In the genomic region with DNA sequence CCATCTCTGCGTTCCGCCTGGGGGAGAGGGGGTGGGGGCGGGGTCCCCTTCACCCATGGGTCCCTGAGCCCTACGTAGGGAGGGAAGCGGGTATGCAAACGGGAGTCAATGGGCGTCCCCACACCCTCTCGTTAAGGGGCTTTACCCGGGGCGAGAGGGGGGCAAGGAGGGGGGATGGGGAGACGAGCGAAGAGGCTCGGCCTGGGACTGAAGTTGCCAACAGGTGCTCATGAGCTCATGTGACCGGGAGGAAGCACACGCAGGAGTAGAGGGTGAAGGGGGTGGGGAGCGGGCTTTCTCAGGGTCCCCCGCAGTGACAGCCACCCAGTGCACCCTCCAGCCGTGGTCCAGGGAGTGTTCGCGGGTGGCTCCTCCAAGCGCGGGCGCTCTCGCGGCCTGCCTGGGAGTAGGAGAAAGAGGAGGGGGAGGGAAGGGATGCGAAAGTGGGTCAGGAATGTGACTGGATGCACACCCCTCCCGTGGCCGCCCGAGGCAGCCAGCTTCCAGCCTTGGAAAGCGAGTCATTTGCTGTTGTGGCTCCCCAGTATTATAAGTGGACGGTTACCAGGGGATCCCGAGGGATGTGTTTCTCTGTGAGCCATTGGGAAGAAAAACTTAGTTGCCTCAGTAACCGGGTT, we compare ENCODE assay signal across 8 mouse cellular contexts. TPM values are rescaled to one million over a fixed set of nuclear protein-coding genes. Genes with fewer than 3 reads are reported as not detected.
DNase-seq lines count a peak whose midpoint lies in the region; ATAC-seq and TF ChIP-seq lines count a peak whose summit lies in the region.

No protein-coding gene starts in this region.

- H3ac ChIP-seq in C2C12 (ENCODE audit: control insufficient read depth, insufficient read length, low read depth): peak overlapping the region; percentile 39

- H3K4me2 ChIP-seq in heart, embryonic 15.5 days: peak overlapping the region; percentile 100
- peak overlapping the region; percentile 89 for H3K4me2 ChIP-seq in liver, postnatal 0 days (ENCODE audit: low read depth, low read length)
- peak overlapping the region; percentile 100 for H3K4me2 ChIP-seq in neural tube, embryonic 11.5 days (ENCODE audit: low read depth)

- no peak for TF ChIP-seq CTCF in C2C12 (IDR thresholded peaks at IDR 0.05; ENCODE audit: control insufficient read depth, insufficient read depth, insufficient read length)
- TF ChIP-seq CTCF in embryonic fibroblast, embryonic 13.5 days (IDR thresholded peaks at IDR 0.05; ENCODE audit: borderline replicate concordance, insufficient read depth, low read length): no peak
- TF ChIP-seq CTCF in liver, postnatal 0 days (IDR thresholded peaks at IDR 0.05; ENCODE audit: low read depth): no peak
- TF ChIP-seq CTCF in thymus, adult 2 months (IDR thresholded peaks at IDR 0.05; ENCODE audit: borderline replicate concordance, control insufficient read depth, extremely low read depth, insufficient read depth, low read length, poor library complexity): no peak

- H3K79me3 ChIP-seq in C2C12 (ENCODE audit: low read depth): no peaks in the 10 kb centered on the region

- H3K4me1 ChIP-seq in embryonic fibroblast, embryonic 13.5 days (ENCODE audit: control insufficient read depth, insufficient read depth, low read length): peaks cover 12% of the 10 kb centered on the region
- H3K4me1 ChIP-seq in heart, embryonic 15.5 days (replicated peaks): peaks cover 23% of the 10 kb centered on the region
- peaks cover 20% of the 10 kb centered on the region for H3K4me1 ChIP-seq in liver, postnatal 0 days (ENCODE audit: insufficient read depth)
- peaks cover 3% of the 10 kb centered on the region; the same call in 1 of the 2 replicates for H3K4me1 ChIP-seq in neural tube, embryonic 11.5 days (ENCODE audit: control insufficient read depth, insufficient read depth, low read length)
- H3K4me1 ChIP-seq in thymus, adult 2 months (replicated peaks; ENCODE audit: control insufficient read depth, insufficient read depth, low read length): peaks cover 25% of the 10 kb centered on the region

- TF ChIP-seq POLR2A in embryonic fibroblast, embryonic 13.5 days (IDR thresholded peaks at IDR 0.05; ENCODE audit: low read depth, low read length): no peak
- peak; percentile 38; the same call in 1 of the 2 replicates for TF ChIP-seq POLR2A in thymus, adult 2 months (IDR thresholded peaks at IDR 0.05; ENCODE audit: control insufficient read depth, extremely low read depth, insufficient read depth, low read length, poor library complexity)

- no peak for TF ChIP-seq EP300 in liver, postnatal 0 days (IDR thresholded peaks at IDR 0.05; ENCODE audit: low read depth)

- 1% methylated on average over 33 of the region's 33 CpGs for WGBS in heart, embryonic 15.5 days
- WGBS in liver, postnatal 0 days (ENCODE audit: insufficient replicate concordance): under 1% methylated on average over 30 of the region's 33 CpGs
- under 1% methylated on average over 31 of the region's 33 CpGs for WGBS in neural tube, embryonic 11.5 days
- WGBS in thymus, adult 2 months: under 1% methylated on average over 33 of the region's 33 CpGs

- H3K79me2 ChIP-seq in C2C12 (ENCODE audit: control insufficient read depth, insufficient read depth): no peaks in the 10 kb centered on the region

- peak; percentile 53; the same call in 1 of the 2 replicates for ATAC-seq in heart, embryonic 15.5 days (replicated peaks; ENCODE audit: insufficient number of reproducible peaks, insufficient read depth, low FRiP score, low read depth)
- peak; percentile 47; the same call in 1 of the 2 replicates for ATAC-seq in liver, postnatal 0 days
- ATAC-seq in neural tube, embryonic 11.5 days (ENCODE audit: insufficient read depth, low FRiP score, low TSS enrichment): peak; percentile 66; the same call in 1 of the 2 replicates

- no peaks in the 10 kb centered on the region for H3K9me3 ChIP-seq in heart, embryonic 15.5 days (replicated peaks)
- H3K9me3 ChIP-seq in liver, postnatal 0 days (ENCODE audit: low read length): no peaks in the 10 kb centered on the region
- no peaks in the 10 kb centered on the region for H3K9me3 ChIP-seq in neural tube, embryonic 11.5 days (ENCODE audit: control insufficient read depth, low read length)

- DNase-seq in adrenal gland, postnatal 14 days: peak; percentile 74
- DNase-seq in kidney, postnatal 14 days: peak; percentile 41
- peak; percentile 45 for DNase-seq in liver, postnatal 0 days
- peak; percentile 30 for DNase-seq in neural tube, embryonic 11.5 days (ENCODE audit: low spot score)
- DNase-seq in thymus, adult 2 months: peak; percentile 80

- H3K4me3 ChIP-seq in C2C12 (ENCODE audit: insufficient read depth, poor library complexity, severe bottlenecking): no peak overlapping the region
- peak overlapping the region; percentile 43 for H3K4me3 ChIP-seq in embryonic fibroblast, embryonic 13.5 days (ENCODE audit: insufficient read depth, low read length)
- peak overlapping the region; percentile 66 for H3K4me3 ChIP-seq in heart, embryonic 15.5 days
- peak overlapping the region; percentile 68 for H3K4me3 ChIP-seq in liver, postnatal 0 days (ENCODE audit: low read depth, low read length)
- peak overlapping the region; percentile 52 for H3K4me3 ChIP-seq in neural tube, embryonic 11.5 days (ENCODE audit: low read depth, low read length)
- H3K4me3 ChIP-seq in thymus, adult 2 months (ENCODE audit: control insufficient read depth, insufficient read depth, low read length): peak overlapping the region; percentile 74

- H3K27me3 ChIP-seq in C2C12 (ENCODE audit: control insufficient read depth, insufficient read depth, insufficient read length): no peaks in the 10 kb centered on the region
- peaks cover 10% of the 10 kb centered on the region; the same call in 1 of the 2 replicates for H3K27me3 ChIP-seq in heart, embryonic 15.5 days
- H3K27me3 ChIP-seq in liver, postnatal 0 days (ENCODE audit: insufficient read depth, low read length): no peaks in the 10 kb centered on the region
- H3K27me3 ChIP-seq in neural tube, embryonic 11.5 days (ENCODE audit: control insufficient read depth, insufficient read depth, low read length): peaks cover 15% of the 10 kb centered on the region
- no peaks in the 10 kb centered on the region for H3K27me3 ChIP-seq in thymus, adult 2 months (ENCODE audit: control insufficient read depth, insufficient read depth, low read length)

- peak overlapping the region; percentile 12 for H3K27ac ChIP-seq in embryonic fibroblast, embryonic 13.5 days (ENCODE audit: insufficient read depth, low read length)
- peak overlapping the region; percentile 36 for H3K27ac ChIP-seq in heart, embryonic 15.5 days
- peak overlapping the region; percentile 70 for H3K27ac ChIP-seq in liver, postnatal 0 days (ENCODE audit: low read depth)
- no peak overlapping the region for H3K27ac ChIP-seq in neural tube, embryonic 11.5 days (ENCODE audit: low read depth, low read length)
- H3K27ac ChIP-seq in thymus, adult 2 months (ENCODE audit: control insufficient read depth, insufficient read depth, low read length): peak overlapping the region; percentile 81

- H3K36me3 ChIP-seq in C2C12 (ENCODE audit: control insufficient read depth, insufficient read depth): no peaks in the 10 kb centered on the region
- no peaks in the 10 kb centered on the region for H3K36me3 ChIP-seq in heart, embryonic 15.5 days
- no peaks in the 10 kb centered on the region for H3K36me3 ChIP-seq in liver, postnatal 0 days (replicated peaks; ENCODE audit: insufficient read depth, low read length)
- H3K36me3 ChIP-seq in neural tube, embryonic 11.5 days (ENCODE audit: control insufficient read depth, insufficient read depth, low read length): no peaks in the 10 kb centered on the region
- no peaks in the 10 kb centered on the region for H3K36me3 ChIP-seq in thymus, adult 2 months (ENCODE audit: control insufficient read depth, insufficient read depth, low read length)

- peak overlapping the region; percentile 68 for H3K9ac ChIP-seq in heart, embryonic 15.5 days
- H3K9ac ChIP-seq in liver, postnatal 0 days (replicated peaks): peak overlapping the region; percentile 68
- H3K9ac ChIP-seq in neural tube, embryonic 11.5 days (ENCODE audit: low read length): peak overlapping the region; percentile 55

TF ChIP-seq in C2C12, 6 proteins besides CTCF, POLR2A, EP300 and RAD21:
- TF ChIP-seq USF1 (IDR thresholded peaks at IDR 0.05; ENCODE audit: low read depth) (no peak), MAX (IDR thresholded peaks at IDR 0.05) (no peak), CEBPB (IDR thresholded peaks at IDR 0.05; ENCODE audit: low read depth) (no peak), FOSL1 (IDR thresholded peaks at IDR 0.05; ENCODE audit: insufficient read depth, low read length, poor library complexity, severe bottlenecking) (no peak), MYOD1 (IDR thresholded peaks at IDR 0.05; ENCODE audit: control insufficient read depth, insufficient read length, low read depth) (no peak), MYOG (IDR thresholded peaks at IDR 0.05; ENCODE audit: control insufficient read depth, extremely low read depth, insufficient read length) (no peak)
TF ChIP-seq in C2C12: peak in this region for 0.

RNA-seq across cellular contexts. Expression of a gene that starts 0.5 kb away (rescaled TPM):
- polyA plus RNA-seq in C2C12 (2012; fragmentation: generic; extraction: Trizol): 6.0 TPM
- total RNA-seq in adrenal gland, postnatal 14 days (2021): 61.9 and 67.6 TPM in 2 replicates
- 14.1 and 15.5 TPM in 2 replicates for polyA plus RNA-seq in embryonic fibroblast, embryonic 13.5 days (2011; ENCODE audit: insufficient read length, low read depth, missing spikeins)
- polyA plus RNA-seq in heart, embryonic 15.5 days (2015; fragmentation: Nextera tagmentation; extraction: Ambion mirVana): 9.7 and 12.2 TPM in 2 replicates
- polyA plus RNA-seq in liver, postnatal 0 days (2015; fragmentation: Nextera tagmentation; extraction: Ambion mirVana): 3.8 and 4.4 TPM in 2 replicates
- 5.9 and 6.4 TPM in 2 replicates for polyA plus RNA-seq in neural tube, embryonic 11.5 days (2014; fragmentation: Nextera tagmentation; extraction: Ambion mirVana)
- 37.5 and 46.9 TPM in 2 replicates for polyA plus RNA-seq in thymus, adult 2 months (2012; rRNA removed)

Comparison
In these comparisons a context has a peak if more than half of its experiments do, and no peak if none do; other contexts are left out.
1. DNase-seq: peak in every context shown above with its lines; median percentile 80 in thymus, adult 2 months; 74 in adrenal gland, postnatal 14 days; 45 in liver, postnatal 0 days; 41 in kidney, postnatal 14 days; 30 in neural tube, embryonic 11.5 days.